Mouse (Mus musculus) c-Kit-positive CD71-positive TER-119-positive erythroid progenitor cells, embryonic 14.5 days (primary cell): ENCODE results near the gene Vmn1r35.
"Not testable (repeated sequence)": the region's sequence is repeated elsewhere in the genome, so short reads cannot be mapped to it uniquely, and the experiment has no call there.

ENCODE experiments used
- DNase-seq: peaks from one replicate; pipeline ENCODE4 v3.0.0-alpha.2; 2013; ENCODE audit warnings: low spot score

The Vmn1r35 gene

DNA sequence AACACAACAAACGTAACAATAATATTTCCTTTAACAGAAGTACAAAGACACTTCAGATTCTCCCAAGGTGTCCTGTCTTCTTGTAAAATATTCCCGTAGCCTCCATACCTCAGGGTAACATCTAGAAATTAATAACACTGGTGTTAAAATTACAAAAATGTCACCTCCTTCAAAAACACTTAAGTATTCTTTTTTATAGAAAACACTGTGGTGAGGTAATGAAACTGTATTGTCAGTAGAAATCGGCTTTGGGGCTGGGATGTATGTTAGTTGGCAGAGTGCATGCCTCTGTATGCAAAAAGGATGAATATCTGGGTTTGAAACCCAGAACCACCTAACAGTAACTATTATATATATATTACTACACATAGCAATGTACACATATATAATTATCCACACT lies at the start of gene Vmn1r35:
Vmn1r35 (minus strand) TSS at position 101 of the 400 bp plus-strand sequence.
- no peak for DNase-seq

DNA sequence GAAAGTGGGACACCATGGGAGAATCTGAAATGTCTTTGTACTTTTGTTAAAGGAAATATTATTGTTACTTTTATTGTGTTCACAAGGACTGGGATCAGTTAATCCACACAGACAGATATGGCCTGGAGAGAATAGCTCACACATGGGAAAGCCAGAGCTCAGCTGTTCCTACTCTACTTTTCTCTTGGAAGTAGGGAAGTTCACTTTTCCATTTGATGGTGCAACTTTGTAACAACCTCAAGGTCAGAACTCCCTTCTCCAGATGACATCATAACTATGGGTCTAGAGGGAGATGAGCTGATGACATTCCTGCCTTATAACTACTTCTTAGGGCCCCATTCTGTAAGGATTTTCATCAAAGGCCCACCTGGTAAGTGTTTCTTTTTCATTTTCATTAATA lies 43.4 kb upstream of the Vmn1r35 start, which contains the start of gene Vmn1r37:
Vmn1r37 (plus strand) TSS at position 301 of the 400 bp plus-strand sequence.
- not testable (repeated sequence) for DNase-seq

DNA sequence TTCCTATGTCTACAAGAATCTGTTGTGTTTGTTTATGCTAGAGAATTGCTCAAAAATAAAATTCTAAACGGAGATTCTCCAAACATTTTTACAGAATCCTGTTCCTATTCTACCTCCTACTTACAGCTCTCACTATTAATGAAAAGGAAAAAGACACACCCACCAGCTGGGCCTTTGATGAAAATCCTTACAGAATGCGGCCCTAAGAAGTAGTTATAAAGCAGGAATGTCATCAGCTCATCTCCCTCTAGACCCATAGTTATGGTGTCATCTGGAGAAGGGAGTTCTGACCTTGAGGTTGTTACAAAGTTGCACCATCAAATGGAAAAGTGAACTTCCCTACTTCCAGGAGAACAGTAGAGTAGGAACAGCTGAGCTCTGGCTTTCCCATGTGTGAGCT lies 33.4 kb upstream of the Vmn1r35 start, which contains the start of gene Vmn1r36:
Vmn1r36 (minus strand) TSS at position 101 of the 400 bp plus-strand sequence.
- DNase-seq = not testable (repeated sequence)

DNA sequence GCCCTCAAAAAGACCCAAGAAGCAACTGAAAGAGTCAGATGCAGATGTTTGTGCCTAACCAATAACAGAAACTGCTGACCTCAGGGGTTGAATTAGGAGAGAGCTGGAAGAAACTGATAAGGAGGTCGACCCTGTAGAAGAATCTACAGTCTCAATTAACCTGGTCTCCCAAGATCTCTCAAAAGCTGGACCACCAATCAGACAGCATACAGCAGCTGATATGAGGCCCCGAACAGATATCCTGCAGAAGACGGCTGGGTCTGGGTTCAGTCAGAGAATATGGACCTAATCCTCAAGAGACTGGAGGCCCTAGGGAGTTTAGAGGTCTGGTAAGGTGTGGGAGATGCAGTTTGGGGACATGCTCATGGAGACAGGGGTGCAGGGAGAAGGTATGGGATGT lies 28.1 kb upstream of the Vmn1r35 start:
- no peak for DNase-seq

DNA sequence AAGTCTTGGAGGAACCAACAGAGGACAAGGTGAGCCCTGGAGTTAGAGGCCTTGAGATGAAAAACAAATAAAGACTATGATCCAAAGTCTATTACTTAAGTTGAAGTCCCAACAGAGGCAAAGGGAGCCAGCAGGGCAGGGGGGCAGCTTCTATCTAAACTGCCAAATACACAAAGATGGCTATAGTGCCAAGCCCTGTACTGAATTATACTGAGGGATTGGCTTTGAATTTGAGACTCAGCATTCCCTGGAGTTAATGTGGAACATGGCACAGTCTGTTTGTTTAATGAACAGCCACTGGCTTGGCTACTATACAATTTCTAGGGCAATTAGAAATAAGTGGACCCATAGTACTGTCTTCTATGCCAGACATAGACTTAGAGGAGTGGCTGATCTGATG lies 23.2 kb upstream of the Vmn1r35 start:
- no peak for DNase-seq

GRCm38 (mm10) chr6:66643779-66644178 lies 41.9 kb downstream of the Vmn1r35 start, which contains the start of gene Vmn1r34:
Vmn1r34 (minus strand) TSS chr6:66643879.
- no peak for DNase-seq
